Mouse (Mus musculus) kidney, adult 2 months (tissue): ENCODE data around the gene Cyb5b.
A peak's percentile ranks its signal among the peaks of the same experiment; 100 is the strongest.

ENCODE experiments used
- CTCF ChIP-seq: fragments of 200-500 bp; conservative IDR thresholded peaks from 2 replicates; pipeline ENCODE4 v1.5.1; 2011; ENCODE audit warnings: low read depth, mild to moderate bottlenecking, control low read depth, low read length, moderate library complexity, mixed read lengths; ENCODE audit not compliant: insufficient read depth, insufficient read length
- POLR2A ChIP-seq: fragments of 200-500 bp; IDR thresholded peaks from one replicate; pipeline ENCODE4 v1.6.1; 2011; ENCODE audit warnings: low read depth, low read length, control low read depth

DNA sequence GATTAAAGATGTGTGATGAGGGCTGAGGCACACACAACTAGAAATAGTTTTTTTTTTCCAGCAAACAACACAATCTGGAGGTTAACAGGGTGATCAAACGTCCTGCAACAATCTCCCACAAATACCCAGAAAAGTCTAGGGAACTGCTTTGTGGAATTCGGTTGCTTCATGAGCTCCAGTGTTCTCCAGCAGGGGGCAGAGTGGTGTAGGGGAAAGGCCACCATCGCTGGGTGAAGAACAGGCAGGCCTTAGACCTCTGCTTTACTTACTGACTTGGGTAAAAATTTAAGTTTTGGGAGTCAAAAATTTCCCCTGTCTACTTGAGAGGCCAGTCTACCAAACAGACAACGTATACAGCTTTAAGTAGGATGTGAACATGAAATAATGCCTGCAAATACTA is 45.9 kb upstream of the Cyb5b start:
- TF ChIP-seq CTCF = peak; percentile 91
- TF ChIP-seq POLR2A = no peak
